ENCODE assay signal across 30 mouse cellular contexts in the genomic region with DNA sequence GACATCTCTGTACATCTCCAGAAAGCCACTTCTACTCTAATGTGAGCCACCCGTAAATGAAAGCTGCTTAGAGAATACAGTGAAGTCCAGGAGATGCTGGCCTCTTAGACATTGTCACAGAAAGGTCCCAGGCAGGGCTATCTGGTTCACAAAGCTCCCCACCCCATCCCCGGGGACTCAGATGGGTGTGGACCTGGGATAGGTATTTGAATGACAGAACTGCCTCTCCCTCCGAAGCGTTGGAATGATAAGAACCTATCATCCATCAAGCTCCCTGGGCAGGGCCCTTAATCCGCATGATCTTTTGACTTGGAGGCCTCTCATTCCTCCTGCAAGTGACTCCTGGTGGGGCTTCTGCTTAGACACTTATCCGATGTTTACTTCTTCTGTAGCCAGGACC. TPM values are rescaled to one million over a fixed set of nuclear protein-coding genes. Genes with fewer than 3 reads are reported as not detected.
DNase-seq lines count a peak whose midpoint lies in the region; ATAC-seq lines count a peak whose summit lies in the region.
"Had no signal": no experiment of that assay in that cellular context is flagged by ENCODE, and none has a peak within 500 bp of the region (broad histone marks: within the 10 kb centered on the region; RNA-seq: fewer than 3 reads in every experiment).

No protein-coding gene starts in this region.

- H3K4me1 ChIP-seq in embryonic facial prominence, embryonic 10.5 days: peaks cover 44% of the 10 kb centered on the region
- H3K4me1 ChIP-seq in limb, embryonic 12.5 days (replicated peaks): peaks cover 28% of the 10 kb centered on the region

- H3K9ac ChIP-seq in limb, embryonic 12.5 days (replicated peaks): no peak overlapping the region
- H3K9ac ChIP-seq: embryonic facial prominence, embryonic 12.5 days; forebrain, embryonic 13.5 days; heart, embryonic 13.5 days; hindbrain, embryonic 14.5 days had no signal

- WGBS in embryonic facial prominence, embryonic 10.5 days: 69% methylated on average over 6 of the region's 6 CpGs
- 61% methylated on average over 6 of the region's 6 CpGs for WGBS in limb, embryonic 12.5 days

- 0 out of 2 replicates have a peak overlapping the region, but pooled peaks have one; percentile 3 for H3K27ac ChIP-seq in embryonic facial prominence, embryonic 10.5 days (replicated peaks)
- 0 out of 2 replicates have a peak overlapping the region, but pooled peaks have one; percentile 98 for H3K27ac ChIP-seq in limb, embryonic 12.5 days
- H3K27ac ChIP-seq: forebrain, embryonic 13.5 days; heart, adult 2 months; heart, embryonic 13.5 days; hindbrain, embryonic 14.5 days; hindbrain, postnatal 0 days had no signal

- no peaks in the 10 kb centered on the region for H3K9me3 ChIP-seq in embryonic facial prominence, embryonic 10.5 days
- H3K9me3 ChIP-seq in limb, embryonic 12.5 days: no peaks in the 10 kb centered on the region
- H3K9me3 ChIP-seq: embryonic facial prominence, embryonic 12.5 days; forebrain, embryonic 13.5 days; heart, embryonic 10.5 days; heart, embryonic 13.5 days had no signal

- peak; percentile 83 for DNase-seq in ES-CJ7 (ENCODE audit: low read depth, low spot score)
- DNase-seq in embryonic facial prominence, embryonic 10.5 days (ENCODE audit: low spot score): no peak
- DNase-seq in left cerebral cortex, postnatal 4 days: no peak
- DNase-seq in layer of hippocampus, postnatal 25 days (ENCODE audit: extremely low spot score in 1 of 2, low spot score in 1 of 2): no peak
- DNase-seq in testis, postnatal 10 days (ENCODE audit: low spot score): no peak
- no peak for DNase-seq in right cerebral cortex, postnatal 4 days
- DNase-seq: adrenal gland, adult 2 months; adrenal gland, postnatal 14 days; B cell, adult 2 months; cerebellum, adult 18-20 months; cerebellum, adult 9-10 months; cerebellum, postnatal 14 days; gastrocnemius, postnatal 10 days; gastrocnemius, postnatal 36 days; heart, adult 2 months; heart, postnatal 14 days; heart, postnatal 4 days had no signal

- intact Hi-C loops in left cerebral cortex, postnatal 4 days (cut with DNase I): no loop called here

- H3K27me3 ChIP-seq in embryonic facial prominence, embryonic 10.5 days (replicated peaks; ENCODE audit: low read depth, poor library complexity, severe bottlenecking): no peaks in the 10 kb centered on the region
- no peaks in the 10 kb centered on the region for H3K27me3 ChIP-seq in limb, embryonic 12.5 days
- H3K27me3 ChIP-seq: CH12.LX; embryonic facial prominence, embryonic 12.5 days; forebrain, embryonic 13.5 days; heart, embryonic 13.5 days had no signal

- H3K36me3 ChIP-seq in embryonic facial prominence, embryonic 10.5 days (replicated peaks): no peaks in the 10 kb centered on the region
- no peaks in the 10 kb centered on the region for H3K36me3 ChIP-seq in limb, embryonic 12.5 days
- H3K36me3 ChIP-seq: embryonic facial prominence, embryonic 12.5 days; heart, embryonic 10.5 days; heart, embryonic 13.5 days had no signal

- H3K4me3 ChIP-seq in embryonic facial prominence, embryonic 10.5 days: no peak overlapping the region
- H3K4me3 ChIP-seq in limb, embryonic 12.5 days (replicated peaks): no peak overlapping the region
- H3K4me3 ChIP-seq: embryonic facial prominence, embryonic 12.5 days; erythroblast, embryonic 14.5 days; forebrain, embryonic 13.5 days; heart, adult 2 months; heart, embryonic 10.5 days; heart, embryonic 13.5 days had no signal

- no peak for ATAC-seq in limb, embryonic 12.5 days (ENCODE audit: insufficient number of reproducible peaks, insufficient read depth, low FRiP score, low TSS enrichment, low read depth)
- ATAC-seq: forebrain, embryonic 13.5 days; forebrain, embryonic 16.5 days; hindbrain, postnatal 0 days; inflammation-experienced regulatory T-cells, adult 6 months had no signal

- H3K4me2 ChIP-seq in limb, embryonic 12.5 days: no peak overlapping the region
- H3K4me2 ChIP-seq: embryonic facial prominence, embryonic 12.5 days; forebrain, embryonic 13.5 days; heart, embryonic 13.5 days; hindbrain, embryonic 14.5 days had no signal

RNA-seq across cellular contexts. Expression of gene Nynrin, which starts 2.9 kb away (rescaled TPM):
- polyA plus RNA-seq in embryonic facial prominence, embryonic 10.5 days (2016; fragmentation: Nextera tagmentation; extraction: Ambion mirVana): 36.0 and 38.1 TPM in 2 replicates
- 38.9 and 46.0 TPM in 2 replicates for polyA plus RNA-seq in limb, embryonic 12.5 days (2016; fragmentation: Nextera tagmentation; extraction: Ambion mirVana)
- 10 to 100 TPM; 39.1 to 40.9 TPM for total RNA-seq in left cerebral cortex, postnatal 4 days (2021)
- total RNA-seq in layer of hippocampus, postnatal 25 days (2021): 10 to 100 TPM in 1 of 2 experiments, 1 to 10 TPM in 1; 8.5 to 10.7 TPM

RNA-seq across cellular contexts. Expression of gene Nfatc4, which starts 27.9 kb away (rescaled TPM):
- 94.5 and 113 TPM in 2 replicates for polyA plus RNA-seq in embryonic facial prominence, embryonic 10.5 days (2016; fragmentation: Nextera tagmentation; extraction: Ambion mirVana)
- 147 and 151 TPM in 2 replicates for polyA plus RNA-seq in limb, embryonic 12.5 days (2016; fragmentation: Nextera tagmentation; extraction: Ambion mirVana)
- 1 to 10 TPM; 8.2 TPM for total RNA-seq in left cerebral cortex, postnatal 4 days (2021)
- total RNA-seq in layer of hippocampus, postnatal 25 days (2021): 1 to 10 TPM; 1.6 to 3.9 TPM
- total RNA-seq: CH12.LX; granulocyte monocyte progenitor cell, adult 5-6 weeks had no signal
- polyA plus RNA-seq: erythroblast, embryonic 14.5 days; inflammation-experienced regulatory T-cells, adult 6 months had no signal

RNA-seq across cellular contexts. Expression of gene Cbln3, which starts 33.3 kb away (rescaled TPM):
- polyA plus RNA-seq in embryonic facial prominence, embryonic 10.5 days (2016; fragmentation: Nextera tagmentation; extraction: Ambion mirVana): 0.09 and 0.15 TPM in 2 replicates
- polyA plus RNA-seq in limb, embryonic 12.5 days (2016; fragmentation: Nextera tagmentation; extraction: Ambion mirVana): 0.20 and 0.21 TPM in 2 replicates
- total RNA-seq in left cerebral cortex, postnatal 4 days (2021): under 1 TPM; 0.44 to 0.74 TPM
- total RNA-seq in layer of hippocampus, postnatal 25 days (2021): 1 to 10 TPM in 1 of 2 experiments, under 1 TPM in 1; 0.42 to 1.4 TPM
- total RNA-seq: gastrocnemius, adult 18-20 months; gastrocnemius, postnatal 36 days; granulocyte monocyte progenitor cell, adult 5-6 weeks had no signal
- polyA plus RNA-seq: erythroblast, embryonic 14.5 days had no signal

RNA-seq across cellular contexts. Expression of gene Khnyn, which starts 33.9 kb away (rescaled TPM):
- polyA plus RNA-seq in embryonic facial prominence, embryonic 10.5 days (2016; fragmentation: Nextera tagmentation; extraction: Ambion mirVana): 31.0 and 33.0 TPM in 2 replicates
- polyA plus RNA-seq in limb, embryonic 12.5 days (2016; fragmentation: Nextera tagmentation; extraction: Ambion mirVana): 36.9 and 38.8 TPM in 2 replicates
- total RNA-seq in left cerebral cortex, postnatal 4 days (2021): 10 to 100 TPM; 12.5 to 13.4 TPM
- 10 to 100 TPM; 10.5 to 12.1 TPM for total RNA-seq in layer of hippocampus, postnatal 25 days (2021)

RNA-seq across cellular contexts. Expression of gene Sdr39u1, which starts 49.2 kb away (rescaled TPM):
- polyA plus RNA-seq in embryonic facial prominence, embryonic 10.5 days (2016; fragmentation: Nextera tagmentation; extraction: Ambion mirVana): 45.5 and 57.5 TPM in 2 replicates
- polyA plus RNA-seq in limb, embryonic 12.5 days (2016; fragmentation: Nextera tagmentation; extraction: Ambion mirVana): 81.7 and 86.3 TPM in 2 replicates
- 10 to 100 TPM; 63.1 to 75.9 TPM for total RNA-seq in left cerebral cortex, postnatal 4 days (2021)
- 10 to 100 TPM; 74.9 to 79.0 TPM for total RNA-seq in layer of hippocampus, postnatal 25 days (2021)
